ENCODE assay signal across 8 mouse cellular contexts in genomic region chr9:83924878-83925687, GRCm38 (mm10). TPM values are rescaled to one million over a fixed set of nuclear protein-coding genes. Genes with fewer than 3 reads are reported as not detected.
DNase-seq lines count a peak whose midpoint lies in the region; ATAC-seq and TF ChIP-seq lines count a peak whose summit lies in the region.

TSS of gene Bckdhb (plus strand) at chr9:83925145.

- TF ChIP-seq CTCF in G1E (IDR thresholded peaks at IDR 0.05; ENCODE audit: low read depth, low read length), result no peak
- no peak for TF ChIP-seq CTCF in layer of hippocampus, adult 2 months (conservative IDR thresholded peaks at IDR 0.05)
- TF ChIP-seq CTCF in lung, embryonic 14.5 days (IDR thresholded peaks at IDR 0.05; ENCODE audit: low read depth), result no peak
- TF ChIP-seq CTCF in olfactory bulb, adult 2 months (IDR thresholded peaks at IDR 0.05; ENCODE audit: insufficient read depth, low read depth, low read length), result no peak
- TF ChIP-seq CTCF in thymus, adult 2 months (IDR thresholded peaks at IDR 0.05; ENCODE audit: borderline replicate concordance, control insufficient read depth, extremely low read depth, insufficient read depth, low read length, poor library complexity), result no peak

- peaks cover 12% of the 10 kb centered on the region; the same call in 1 of the 2 replicates for H3K27me3 ChIP-seq in G1E (ENCODE audit: insufficient read depth, low read length)
- no peaks in the 10 kb centered on the region for H3K27me3 ChIP-seq in forebrain, embryonic 16.5 days (replicated peaks; ENCODE audit: control insufficient read depth, insufficient read depth, low read length)
- no peaks in the 10 kb centered on the region for H3K27me3 ChIP-seq in lung, embryonic 14.5 days (ENCODE audit: insufficient read depth, low read length)
- no peaks in the 10 kb centered on the region for H3K27me3 ChIP-seq in thymus, adult 2 months (ENCODE audit: control insufficient read depth, insufficient read depth, low read length)

- ATAC-seq in G1E (ENCODE audit: extremely low read depth, insufficient number of reproducible peaks, low FRiP score, poor library complexity, severe bottlenecking), result peak; percentile 100
- peak; percentile 100 for ATAC-seq in forebrain, embryonic 16.5 days
- peak; percentile 99 for ATAC-seq in lung, embryonic 14.5 days (ENCODE audit: insufficient read depth)

- H3K27ac ChIP-seq in forebrain, embryonic 16.5 days (ENCODE audit: low read length), result peak within 1 kb of the TSS; percentile 38; the same call in 1 of the 2 replicates
- H3K27ac ChIP-seq in layer of hippocampus, adult 2 months, result peak within 1 kb of the TSS; percentile 90
- H3K27ac ChIP-seq in lung, embryonic 14.5 days (ENCODE audit: low read depth), result no peak within 1 kb of the TSS
- H3K27ac ChIP-seq in olfactory bulb, adult 2 months (ENCODE audit: insufficient read depth, low read depth, low read length), result no peak within 1 kb of the TSS; the same call in 1 of the 2 replicates
- no peak within 1 kb of the TSS for H3K27ac ChIP-seq in thymus, adult 2 months (ENCODE audit: control insufficient read depth, insufficient read depth, low read length)

- under 1% methylated on average over 46 of the region's 46 CpGs for WGBS in forebrain, embryonic 16.5 days
- WGBS in lung, embryonic 14.5 days, result under 1% methylated on average over 46 of the region's 46 CpGs
- 1% methylated on average over 46 of the region's 46 CpGs for WGBS in olfactory bulb, adult 2 months
- WGBS in thymus, adult 2 months, result 1% methylated on average over 46 of the region's 46 CpGs

- DNase-seq in G1E (ENCODE audit: low spot score), result peak; percentile 93
- peak; percentile 99 for DNase-seq in cerebellum, adult 18-20 months
- peak; percentile 95 to 97 for DNase-seq in heart, postnatal 36 days
- DNase-seq in layer of hippocampus, adult 2 months (ENCODE audit: low spot score in 2 of 2), result peak; percentile 98 to 99
- peak; percentile 98 for DNase-seq in lung, embryonic 14.5 days
- peak; percentile 96 for DNase-seq in thymus, adult 2 months

- H3K4me3 ChIP-seq in G1E (ENCODE audit: low read depth, low read length), result peak within 1 kb of the TSS; percentile 87
- peak within 1 kb of the TSS; percentile 74 for H3K4me3 ChIP-seq in forebrain, embryonic 16.5 days (replicated peaks; ENCODE audit: low read length)
- H3K4me3 ChIP-seq in layer of hippocampus, adult 2 months, result peak within 1 kb of the TSS; percentile 73
- peak within 1 kb of the TSS; percentile 72 for H3K4me3 ChIP-seq in lung, embryonic 14.5 days (ENCODE audit: low read depth, low read length)
- H3K4me3 ChIP-seq in olfactory bulb, adult 2 months (ENCODE audit: insufficient read depth, low read depth, low read length), result peak within 1 kb of the TSS; percentile 79
- H3K4me3 ChIP-seq in thymus, adult 2 months (ENCODE audit: control insufficient read depth, insufficient read depth, low read length), result peak within 1 kb of the TSS; percentile 54

- TF ChIP-seq POLR2A in olfactory bulb, adult 2 months (IDR thresholded peaks at IDR 0.05; ENCODE audit: insufficient read depth, low read depth, low read length), result peak; percentile 85
- TF ChIP-seq POLR2A in thymus, adult 2 months (IDR thresholded peaks at IDR 0.05; ENCODE audit: control insufficient read depth, extremely low read depth, insufficient read depth, low read length, poor library complexity), result peak; percentile 61

- intact Hi-C loops in heart, postnatal 36 days (cut with DNase I), result loop anchor here (5.0 kb wide), 1 partner anchor 93 kb away; the partner anchor contains the start of gene Ttk

- no peaks in the 10 kb centered on the region for H3K9me3 ChIP-seq in G1E (replicated peaks)
- H3K9me3 ChIP-seq in forebrain, embryonic 16.5 days (ENCODE audit: control insufficient read depth, low read length), result no peaks in the 10 kb centered on the region
- no peaks in the 10 kb centered on the region for H3K9me3 ChIP-seq in lung, embryonic 14.5 days (ENCODE audit: low read depth, low read length)

- H3K9ac ChIP-seq in forebrain, embryonic 16.5 days (replicated peaks; ENCODE audit: low read depth, low read length), result peak within 1 kb of the TSS; percentile 79
- peak within 1 kb of the TSS; percentile 69 for H3K9ac ChIP-seq in lung, embryonic 14.5 days

- peaks cover 8% of the 10 kb centered on the region for H3K4me1 ChIP-seq in G1E (ENCODE audit: insufficient read depth, low read depth, low read length)
- H3K4me1 ChIP-seq in forebrain, embryonic 16.5 days (replicated peaks; ENCODE audit: control insufficient read depth, insufficient read depth, low read length), result peaks cover 5% of the 10 kb centered on the region
- H3K4me1 ChIP-seq in lung, embryonic 14.5 days (ENCODE audit: insufficient read depth), result no peaks in the 10 kb centered on the region; the same call in 1 of the 2 replicates
- H3K4me1 ChIP-seq in olfactory bulb, adult 2 months (ENCODE audit: control insufficient read depth, insufficient read depth, low read length), result peaks cover 4% of the 10 kb centered on the region; the same call in 1 of the 2 replicates
- peaks cover 4% of the 10 kb centered on the region; the same call in 1 of the 2 replicates for H3K4me1 ChIP-seq in thymus, adult 2 months (replicated peaks; ENCODE audit: control insufficient read depth, insufficient read depth, low read length)

- H3K36me3 ChIP-seq in G1E (replicated peaks), result peaks cover 5% of the 10 kb centered on the region
- H3K36me3 ChIP-seq in forebrain, embryonic 16.5 days (ENCODE audit: control insufficient read depth, insufficient read depth), result no peaks in the 10 kb centered on the region
- H3K36me3 ChIP-seq in lung, embryonic 14.5 days (ENCODE audit: insufficient read depth), result no peaks in the 10 kb centered on the region
- H3K36me3 ChIP-seq in thymus, adult 2 months (ENCODE audit: control insufficient read depth, insufficient read depth, low read length), result no peaks in the 10 kb centered on the region

- H3K4me2 ChIP-seq in forebrain, embryonic 16.5 days (ENCODE audit: low read length), result peak within 1 kb of the TSS; percentile 58
- H3K4me2 ChIP-seq in lung, embryonic 14.5 days, result peak within 1 kb of the TSS; percentile 74

RNA-seq across cellular contexts. Expression of gene Bckdhb, which starts in this region (rescaled TPM):
- total RNA-seq in G1E (2014; fragmentation: Nextera tagmentation) (27.6 and 32.0 TPM in 2 replicates), G1E (2017) (22.2 and 24.2 TPM in 2 replicates)
- 13.2 and 17.5 TPM in 2 replicates for polyA plus RNA-seq in G1E (2012)
- 35.8 and 42.1 TPM in 2 replicates for polyA plus RNA-seq in forebrain, embryonic 16.5 days (2015; fragmentation: Nextera tagmentation; extraction: Ambion mirVana)
- total RNA-seq in heart, postnatal 36 days (2021), result 100 to 1,000 TPM in 1 of 2 experiments, 10 to 100 TPM in 1; 85.1 to 112 TPM
- total RNA-seq in layer of hippocampus, adult 2 months (2021), result 10 to 100 TPM; 37.8 to 40.6 TPM
- polyA plus RNA-seq in lung, embryonic 14.5 days (2014; fragmentation: Nextera tagmentation; extraction: Ambion mirVana), result 47.3 and 47.6 TPM in 2 replicates
- polyA plus RNA-seq in olfactory bulb, adult 2 months (2012; ENCODE audit: insufficient read depth, insufficient read length, low replicate concordance, missing spikeins), result not detected in 2 replicates
- 12.6 and 15.0 TPM in 2 replicates for polyA plus RNA-seq in thymus, adult 2 months (2012; rRNA removed)

Comparison
In these comparisons a context has a peak if more than half of its experiments do, and no peak if none do; other contexts are left out.
1. RNA of gene Bckdhb (polyA plus RNA-seq): 47.3 to 47.6 TPM in lung, embryonic 14.5 days, 35.8 to 42.1 TPM in forebrain, embryonic 16.5 days, 12.6 to 15.0 TPM in thymus, adult 2 months and 13.2 to 17.5 TPM in G1E; not detected in olfactory bulb, adult 2 months; every median in the first group is over 10 times any median in the second.
2. H3K27ac ChIP-seq: peak in forebrain, embryonic 16.5 days (single experiment) and layer of hippocampus, adult 2 months (single experiment); none in lung, embryonic 14.5 days (single experiment), olfactory bulb, adult 2 months (single experiment) and thymus, adult 2 months (single experiment).
3. Peak in every context shown above with its lines, with median percentiles within 50 percentile points of each other: ATAC-seq, DNase-seq and H3K4me3 ChIP-seq.